Mouse (Mus musculus): ENCODE measurements around the gene C2cd4a. TPM values are rescaled to one million over a fixed set of nuclear protein-coding genes. Genes with fewer than 3 reads are reported as not detected.

Gene C2cd4a
- polyA plus RNA-seq, 1 experiment from 2014 or later = 0.49 TPM

DNA sequence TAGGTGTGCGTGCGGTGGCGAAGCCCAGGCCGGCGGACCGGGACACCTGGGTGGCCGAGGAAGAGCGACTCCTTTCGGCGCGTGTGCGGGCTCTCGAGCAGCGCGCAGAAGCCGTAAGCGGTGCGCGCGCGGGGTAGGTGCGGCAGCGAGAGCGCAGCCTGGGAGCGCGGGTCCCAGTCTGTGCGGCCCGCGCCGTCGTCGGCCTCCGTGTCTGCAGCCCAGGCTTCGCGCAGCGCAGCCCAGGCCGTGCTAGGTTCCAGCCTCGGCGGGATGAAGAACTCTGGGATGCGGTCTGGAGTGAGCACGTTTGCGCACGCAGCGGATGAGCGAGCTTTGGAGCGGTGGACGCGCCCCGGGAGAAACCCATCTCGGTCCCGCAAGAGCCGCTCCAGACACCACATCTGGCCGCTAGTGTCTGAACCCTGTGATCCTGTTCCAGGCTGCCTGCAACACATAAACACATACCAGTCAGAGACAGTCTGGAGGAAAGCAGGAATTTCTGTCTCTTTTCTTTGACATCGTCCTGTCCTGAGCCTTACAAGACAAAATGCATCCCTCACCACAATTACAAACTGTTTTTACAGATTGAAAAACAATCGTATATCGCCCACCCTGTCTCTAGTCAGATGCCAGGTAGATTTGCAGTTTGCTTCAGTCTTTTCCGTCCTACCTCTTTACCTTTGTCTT is 628 bp downstream of the C2cd4a start:
- no peaks in the 10 kb centered on the region for H3K9me3 ChIP-seq
- H3K4me1 ChIP-seq = peaks cover 17% of the 10 kb centered on the region
- no peak overlapping the region for H3K27ac ChIP-seq
- H3K4me3 ChIP-seq = peak overlapping the region; percentile 60
- no peaks in the 10 kb centered on the region for H3K36me3 ChIP-seq
- ATAC-seq (ENCODE audit: insufficient number of reproducible peaks, insufficient read depth, low FRiP score, low TSS enrichment, low read depth) = peak; percentile 61; the same call in 1 of the 2 replicates
- H3K4me2 ChIP-seq = peak overlapping the region; percentile 94
- H3K9ac ChIP-seq = peak overlapping the region; percentile 67
- H3K27me3 ChIP-seq = peaks cover 50% of the 10 kb centered on the region
- under 1% methylated on average over 52 of the region's 57 CpGs for WGBS

DNA sequence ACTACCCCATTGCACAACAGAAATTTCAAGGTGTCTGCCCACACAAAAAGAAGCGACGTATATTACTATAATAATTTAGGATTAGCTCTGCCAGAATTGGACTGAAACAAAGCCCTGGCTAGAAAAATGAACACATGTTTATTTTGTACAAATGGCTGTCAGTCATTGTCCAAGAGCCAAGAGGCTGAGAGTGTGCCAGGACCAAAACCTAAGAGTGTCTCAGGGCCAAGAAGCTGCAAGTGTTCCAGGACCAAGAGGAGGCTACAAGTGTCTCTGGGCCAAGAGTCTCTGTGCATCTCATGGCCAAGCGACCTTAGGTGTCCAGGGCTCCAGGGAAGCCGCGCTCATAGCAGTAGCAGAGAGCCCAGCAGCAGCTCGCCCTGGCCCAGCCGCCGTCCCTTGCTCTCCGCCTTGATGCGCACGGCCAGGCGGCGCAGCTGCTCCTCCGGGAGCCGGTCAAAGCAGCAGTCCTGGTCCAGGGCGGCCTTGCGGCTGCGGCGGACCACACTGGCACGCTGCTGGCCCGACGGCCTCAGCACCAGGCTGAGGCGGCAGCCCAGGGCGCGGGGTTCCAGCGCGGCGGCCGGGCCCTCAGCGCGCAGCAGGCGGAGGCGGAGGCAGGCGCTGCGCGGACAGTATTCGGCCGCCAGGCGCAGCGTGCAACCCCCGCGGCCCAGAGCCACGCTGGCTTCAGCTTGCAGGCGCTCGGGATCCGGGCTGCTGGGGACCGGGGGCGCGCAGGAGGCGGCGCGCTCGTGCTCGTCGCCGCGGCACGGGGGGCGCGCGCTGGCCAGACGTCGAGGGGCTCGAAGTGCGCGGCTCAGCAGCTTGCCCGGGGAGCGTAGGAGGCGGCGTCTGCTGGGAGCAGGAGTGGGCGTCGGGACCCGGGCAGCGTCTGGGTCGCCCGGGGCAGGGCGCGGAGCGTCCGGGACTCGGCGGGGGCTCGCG is 1.4 kb downstream of the C2cd4a start:
- Histone ChIP-seq H3K9me3 (no peaks in the 10 kb centered on the region), H3K9ac (peak overlapping the region; percentile 67), H3K4me2 (peak overlapping the region; percentile 94), H3K36me3 (no peaks in the 10 kb centered on the region), H3K4me3 (peak overlapping the region; percentile 60), H3K4me1 (peaks cover 17% of the 10 kb centered on the region), H3K27me3 (peaks cover 50% of the 10 kb centered on the region), H3K27ac (no peak overlapping the region)
- WGBS = 3% methylated on average over 74 of the region's 84 CpGs
- peak; percentile 80 for ATAC-seq (ENCODE audit: insufficient number of reproducible peaks, insufficient read depth, low FRiP score, low TSS enrichment, low read depth)

DNA sequence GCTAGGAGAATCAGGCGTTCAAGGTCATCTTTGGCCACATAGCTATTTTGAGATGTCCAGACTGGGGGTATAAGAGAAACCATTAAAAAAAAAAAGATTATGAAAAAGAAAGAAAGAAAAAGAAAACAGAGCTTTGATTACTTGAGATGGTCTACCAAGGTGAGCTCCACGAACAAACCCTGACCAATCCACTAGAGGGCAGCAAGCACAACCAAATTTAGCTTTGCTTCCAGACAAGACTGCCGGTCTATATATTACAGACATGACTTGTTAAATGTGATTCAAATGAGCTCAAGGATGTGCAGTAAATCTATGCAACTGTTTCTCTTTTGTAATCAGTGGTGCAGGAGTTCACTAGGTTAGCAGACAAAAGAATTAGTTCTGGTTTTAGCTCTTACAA is 3.9 kb downstream of the C2cd4a start:
- 7% methylated on average over 3 of the region's 3 CpGs for WGBS
- no peak overlapping the region for H3K4me3 ChIP-seq
- H3K36me3 ChIP-seq = no peaks in the 10 kb centered on the region
- no peak overlapping the region for H3K4me2 ChIP-seq
- ATAC-seq (ENCODE audit: insufficient number of reproducible peaks, insufficient read depth, low FRiP score, low TSS enrichment, low read depth) = no peak
- no peak overlapping the region for H3K9ac ChIP-seq
- no peak overlapping the region for H3K27ac ChIP-seq
- peaks cover 45% of the 10 kb centered on the region for H3K27me3 ChIP-seq
- H3K9me3 ChIP-seq = no peaks in the 10 kb centered on the region
- peaks cover 17% of the 10 kb centered on the region for H3K4me1 ChIP-seq

DNA sequence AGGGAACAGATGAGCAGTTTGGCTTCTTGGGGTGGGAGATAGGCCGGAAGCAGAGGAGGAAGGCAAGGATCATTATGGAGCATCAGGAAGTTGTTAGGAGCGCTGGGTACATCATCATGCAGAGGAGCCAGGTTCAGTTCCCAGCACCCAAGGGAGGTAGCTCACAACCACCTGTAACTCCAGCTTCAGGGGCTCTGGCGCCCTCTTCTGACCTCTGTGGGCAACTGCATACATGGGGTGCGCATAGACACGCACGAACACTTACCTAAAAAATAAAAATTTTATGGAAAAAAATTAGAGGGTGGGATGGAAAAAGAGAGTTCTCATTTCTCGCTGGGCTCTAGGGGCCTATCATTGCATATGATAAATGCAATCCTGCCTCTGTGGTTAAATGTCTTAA is 6.6 kb downstream of the C2cd4a start:
- Histone ChIP-seq H3K27me3 (peaks cover 20% of the 10 kb centered on the region), H3K4me1 (no peaks in the 10 kb centered on the region), H3K4me2 (no peak overlapping the region), H3K27ac (no peak overlapping the region), H3K4me3 (no peak overlapping the region), H3K9me3 (no peaks in the 10 kb centered on the region), H3K9ac (no peak overlapping the region), H3K36me3 (no peaks in the 10 kb centered on the region)
- ATAC-seq (ENCODE audit: insufficient number of reproducible peaks, insufficient read depth, low FRiP score, low TSS enrichment, low read depth) = no peak
- WGBS = 79% methylated on average over 7 of the region's 7 CpGs

DNA sequence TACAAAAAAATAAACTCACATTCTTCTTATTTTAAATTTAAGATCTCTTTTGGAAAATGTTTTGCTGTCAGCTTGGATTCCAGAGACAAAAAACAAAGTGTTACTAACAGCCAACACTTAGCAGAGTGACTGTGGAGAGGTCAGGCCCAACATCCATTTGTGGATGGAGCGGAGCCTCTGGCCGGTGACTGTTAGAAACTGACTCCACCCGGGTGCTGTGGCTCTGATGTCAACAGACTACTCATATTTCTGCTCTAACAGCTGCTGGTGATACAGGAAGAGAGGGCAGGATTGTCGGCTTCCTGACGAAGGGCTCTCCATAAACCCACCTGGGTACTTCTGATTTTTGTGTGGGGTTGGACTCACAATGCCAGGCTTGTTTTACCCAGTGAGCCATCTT is 9.0 kb downstream of the C2cd4a start:
- H3K27me3 ChIP-seq = no peaks in the 10 kb centered on the region
- H3K4me1 ChIP-seq = peaks cover 6% of the 10 kb centered on the region
- no peak overlapping the region for H3K4me3 ChIP-seq
- H3K9ac ChIP-seq = no peak overlapping the region
- no peak for ATAC-seq (ENCODE audit: insufficient number of reproducible peaks, insufficient read depth, low FRiP score, low TSS enrichment, low read depth)
- no peak overlapping the region for H3K27ac ChIP-seq
- H3K36me3 ChIP-seq = no peaks in the 10 kb centered on the region
- no peaks in the 10 kb centered on the region for H3K9me3 ChIP-seq
- H3K4me2 ChIP-seq = no peak overlapping the region
- 31% methylated on average over 5 of the region's 5 CpGs for WGBS

DNA sequence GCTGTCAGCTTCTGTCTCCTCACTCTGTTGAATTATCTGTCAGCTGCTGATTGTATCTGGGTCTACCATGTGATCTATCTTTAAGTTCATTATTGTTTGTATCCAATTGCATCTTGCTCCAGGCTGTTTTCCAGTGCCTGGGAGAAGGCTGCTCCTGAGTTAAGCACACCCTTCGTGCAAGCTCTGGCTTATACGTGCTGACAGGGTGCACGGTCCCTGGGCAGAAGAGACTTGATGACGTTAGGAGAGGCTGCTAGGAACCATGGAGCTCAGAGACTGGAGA is 13.5 kb downstream of the C2cd4a start:
- H3K4me2 ChIP-seq = no peak overlapping the region
- WGBS = 58% methylated on average over 4 of the region's 4 CpGs
- H3K27ac ChIP-seq = no peak overlapping the region
- no peaks in the 10 kb centered on the region for H3K36me3 ChIP-seq
- no peak overlapping the region for H3K9ac ChIP-seq
- no peaks in the 10 kb centered on the region for H3K27me3 ChIP-seq
- ATAC-seq (ENCODE audit: insufficient number of reproducible peaks, insufficient read depth, low FRiP score, low TSS enrichment, low read depth) = no peak
- H3K4me3 ChIP-seq = no peak overlapping the region
- peaks cover 22% of the 10 kb centered on the region for H3K4me1 ChIP-seq
- H3K9me3 ChIP-seq = no peaks in the 10 kb centered on the region

DNA sequence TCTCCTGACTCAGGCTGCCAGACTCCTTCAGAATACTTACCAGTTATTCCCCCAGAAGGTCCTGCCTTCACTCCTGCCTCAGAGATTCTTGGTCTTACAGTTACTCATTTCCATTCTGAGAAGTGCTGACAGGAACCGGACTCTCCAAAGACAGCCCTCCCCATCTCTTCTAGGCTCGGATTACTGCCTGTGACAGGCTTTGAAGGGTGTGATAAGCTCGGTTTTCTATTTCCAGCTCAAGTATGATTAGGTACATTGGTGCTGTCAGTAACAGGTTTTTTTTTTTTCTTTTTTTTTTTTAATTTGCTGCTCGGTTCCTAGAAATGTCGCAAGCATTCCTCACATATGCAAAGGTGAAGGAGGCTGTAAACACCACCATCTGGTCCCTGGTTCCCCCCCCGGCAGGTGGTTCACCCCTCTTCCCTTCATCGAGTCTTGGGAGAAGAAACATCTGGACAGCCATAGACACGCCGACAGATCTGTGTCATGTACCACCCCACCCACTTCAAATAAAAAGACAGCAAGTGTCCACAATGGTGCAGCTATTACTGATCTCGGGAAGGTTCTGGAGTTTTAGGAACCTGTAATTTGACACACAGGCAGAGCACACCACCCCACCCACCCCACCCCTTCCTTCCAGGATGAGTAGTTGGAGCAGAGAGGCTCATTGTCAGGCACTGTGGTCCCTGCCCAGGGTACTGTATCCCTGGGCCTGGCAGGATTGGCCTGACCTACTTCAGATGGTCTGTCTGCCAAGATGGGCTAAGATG is 14.0 kb downstream of the C2cd4a start:
- Histone ChIP-seq H3K9ac (no peak overlapping the region), H3K4me2 (no peak overlapping the region), H3K9me3 (no peaks in the 10 kb centered on the region), H3K4me3 (no peak overlapping the region), H3K4me1 (peaks cover 26% of the 10 kb centered on the region), H3K36me3 (no peaks in the 10 kb centered on the region), H3K27me3 (no peaks in the 10 kb centered on the region), H3K27ac (no peak overlapping the region)
- 29% methylated on average over 10 of the region's 10 CpGs for WGBS
- ATAC-seq (ENCODE audit: insufficient number of reproducible peaks, insufficient read depth, low FRiP score, low TSS enrichment, low read depth) = no peak

DNA sequence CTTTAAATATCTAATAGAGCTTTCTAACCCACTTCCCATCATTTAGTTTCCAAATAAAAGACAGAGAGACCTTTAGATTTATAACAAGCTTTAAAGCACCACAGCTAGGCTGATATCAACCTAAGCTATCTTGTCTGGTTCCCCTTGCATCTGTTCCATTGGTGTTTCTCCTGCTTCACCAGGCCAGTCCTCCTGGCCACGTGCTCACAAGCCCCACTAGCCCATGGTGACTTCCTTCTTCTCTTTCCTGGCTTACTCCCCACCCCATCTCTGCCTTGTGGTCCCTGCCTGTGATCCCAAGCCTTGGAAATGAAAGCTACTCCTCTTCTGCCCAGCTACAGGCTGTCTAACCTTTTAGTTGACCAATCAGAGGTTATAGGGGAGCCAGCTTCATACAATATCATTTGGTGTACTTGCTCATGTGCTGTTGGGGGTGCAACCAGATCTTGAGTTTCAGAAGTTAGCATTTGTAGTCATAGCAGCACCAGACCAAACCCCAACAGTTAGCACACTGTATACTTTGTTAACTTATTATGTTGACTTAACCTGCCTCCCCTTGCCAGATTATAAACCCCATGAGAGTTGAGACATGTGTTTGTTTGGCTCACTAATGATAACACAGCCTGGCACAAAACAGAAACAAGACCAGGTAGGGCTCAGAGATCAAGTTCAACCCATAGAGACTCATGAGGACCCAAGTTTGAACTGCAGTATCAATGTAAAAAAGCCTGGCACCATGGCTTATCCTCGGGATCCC is 15.8 kb downstream of the C2cd4a start:
- H3K4me1 ChIP-seq = peaks cover 30% of the 10 kb centered on the region
- H3K9ac ChIP-seq = no peak overlapping the region
- no peaks in the 10 kb centered on the region for H3K27me3 ChIP-seq
- H3K9me3 ChIP-seq = no peaks in the 10 kb centered on the region
- no peak overlapping the region for H3K4me2 ChIP-seq
- ATAC-seq (ENCODE audit: insufficient number of reproducible peaks, insufficient read depth, low FRiP score, low TSS enrichment, low read depth) = no peak
- 65% methylated on average over 2 of the region's 2 CpGs for WGBS
- no peak overlapping the region for H3K4me3 ChIP-seq
- no peaks in the 10 kb centered on the region for H3K36me3 ChIP-seq
- H3K27ac ChIP-seq = no peak overlapping the region

DNA sequence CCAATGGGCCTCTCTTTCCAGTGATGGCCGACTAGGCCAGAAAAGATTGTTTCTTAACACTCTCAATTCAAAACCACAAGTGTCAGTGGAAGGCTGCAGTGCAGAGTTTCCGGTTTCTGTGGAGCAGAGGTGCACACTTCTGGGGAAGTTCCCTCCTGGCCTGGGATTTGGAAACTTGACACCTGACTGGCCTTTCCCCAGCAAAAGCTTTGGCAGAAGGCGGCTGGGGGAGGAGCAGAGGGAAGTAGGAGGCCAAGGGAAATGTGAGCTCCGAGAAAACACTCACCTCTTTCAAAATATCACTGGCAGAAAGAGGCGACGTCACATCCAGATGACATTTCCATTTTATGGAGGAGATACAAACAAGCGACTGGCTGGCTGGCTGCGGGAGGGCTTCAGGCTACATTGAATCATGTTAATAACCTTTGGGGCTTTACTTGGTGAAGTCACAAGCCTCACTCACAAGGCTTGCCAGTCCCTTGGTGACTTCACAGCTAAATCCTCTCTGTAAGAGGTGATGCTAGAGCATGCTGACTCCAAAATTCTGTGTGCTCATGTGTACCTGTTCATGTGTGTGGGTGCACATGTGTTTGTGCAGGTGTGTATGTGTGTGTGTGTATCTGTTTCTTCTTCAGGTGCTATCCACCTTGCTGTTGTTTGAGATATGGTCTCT is 18.3 kb downstream of the C2cd4a start:
- Histone ChIP-seq H3K27me3 (no peaks in the 10 kb centered on the region), H3K9me3 (no peaks in the 10 kb centered on the region), H3K36me3 (no peaks in the 10 kb centered on the region), H3K9ac (no peak overlapping the region), H3K27ac (peak overlapping the region; percentile 79), H3K4me1 (peaks cover 30% of the 10 kb centered on the region), H3K4me3 (no peak overlapping the region), H3K4me2 (peak overlapping the region; percentile 39)
- peak; percentile 83; the same call in 1 of the 2 replicates for ATAC-seq (ENCODE audit: insufficient number of reproducible peaks, insufficient read depth, low FRiP score, low TSS enrichment, low read depth)
- WGBS = under 1% methylated on average over 8 of the region's 8 CpGs

DNA sequence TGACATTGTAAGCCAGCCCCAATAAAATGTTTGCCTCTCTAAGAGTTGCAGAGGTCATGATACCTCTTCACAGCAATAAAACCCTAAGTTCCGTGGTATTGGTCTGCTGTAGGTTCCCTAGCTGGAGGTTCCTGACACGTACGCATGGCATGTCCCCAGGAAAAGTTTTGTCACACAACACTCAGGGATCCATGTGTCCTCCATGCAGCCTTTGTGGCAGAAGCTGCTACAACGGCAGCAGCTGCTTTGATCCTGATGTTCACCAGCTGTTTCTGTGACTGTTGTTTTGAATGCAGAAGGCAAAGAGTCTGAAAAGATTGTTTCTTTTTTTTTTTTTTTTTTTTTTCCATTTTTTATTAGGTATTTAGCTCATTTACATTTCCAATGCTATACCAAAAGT is 19.0 kb downstream of the C2cd4a start:
- H3K4me3 ChIP-seq = no peak overlapping the region
- ATAC-seq (ENCODE audit: insufficient number of reproducible peaks, insufficient read depth, low FRiP score, low TSS enrichment, low read depth) = no peak
- no peak overlapping the region for H3K4me2 ChIP-seq
- H3K36me3 ChIP-seq = no peaks in the 10 kb centered on the region
- 44% methylated on average over 4 of the region's 4 CpGs for WGBS
- H3K27ac ChIP-seq = peak overlapping the region; percentile 79
- H3K9ac ChIP-seq = no peak overlapping the region
- no peaks in the 10 kb centered on the region for H3K9me3 ChIP-seq
- H3K4me1 ChIP-seq = peaks cover 24% of the 10 kb centered on the region
- no peaks in the 10 kb centered on the region for H3K27me3 ChIP-seq

DNA sequence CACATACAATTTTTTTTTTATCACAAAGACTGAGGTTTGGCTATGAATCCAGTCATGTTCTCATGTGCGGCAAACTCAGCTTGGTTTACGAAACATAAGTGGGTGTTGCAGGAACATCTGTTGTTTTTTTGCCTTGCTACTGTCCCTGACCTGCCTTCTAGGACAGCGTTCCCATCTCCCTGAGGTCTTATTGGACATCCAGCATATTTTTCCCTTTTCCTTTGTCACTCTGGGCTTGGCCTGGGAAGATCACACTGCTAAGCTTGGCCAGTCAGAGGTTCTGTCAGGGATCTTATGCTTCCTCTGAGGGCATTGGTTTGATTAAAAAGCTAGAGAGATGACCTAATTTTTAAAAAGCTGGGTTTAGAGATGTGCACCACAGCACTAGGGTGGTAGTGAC is 21.0 kb downstream of the C2cd4a start:
- ATAC-seq (ENCODE audit: insufficient number of reproducible peaks, insufficient read depth, low FRiP score, low TSS enrichment, low read depth) = no peak

More for the DNA sequence above, 21.0 kb downstream of the C2cd4a start:
- Histone ChIP-seq H3K9me3 (no peaks in the 10 kb centered on the region), H3K36me3 (no peaks in the 10 kb centered on the region), H3K9ac (no peak overlapping the region), H3K4me1 (peaks cover 18% of the 10 kb centered on the region), H3K4me3 (no peak overlapping the region), H3K27ac (no peak overlapping the region), H3K27me3 (no peaks in the 10 kb centered on the region), H3K4me2 (no peak overlapping the region)
- 77% methylated on average over 3 of the region's 3 CpGs for WGBS
